Mouse (Mus musculus) spleen, postnatal 4 days (tissue): ENCODE results near the gene Tra2b.
"Not testable (repeated sequence)": the region's sequence is repeated elsewhere in the genome, so short reads cannot be mapped to it uniquely, and the experiment has no call there.

Experiments used
- DNase-seq, 2 experiments: peaks; one replicate each; pipeline ENCODE4 v3.0.0; 2022; ENCODE audit warnings: low spot score in 2 of 2

The Tra2b gene

GRCm38 (mm10) chr16:22242239-22242866 lies 23.5 kb downstream of the Tra2b start:
- DNase-seq, result no peak

- DNase-seq, result no peak
Measured at GRCm38 (mm10) chr16:22241376-22242238, 24.2 kb downstream of the Tra2b start.

- no peak for DNase-seq
Measured at GRCm38 (mm10) chr16:22240856-22241255, 24.9 kb downstream of the Tra2b start.

GRCm38 (mm10) chr16:22239978-22240377 lies 25.8 kb downstream of the Tra2b start:
- no peak for DNase-seq

- DNase-seq, result no peak
Measured at GRCm38 (mm10) chr16:22238928-22239620, 26.7 kb downstream of the Tra2b start.

- not testable (repeated sequence) for DNase-seq
Measured at GRCm38 (mm10) chr16:22238402-22238801, 27.4 kb downstream of the Tra2b start.

GRCm38 (mm10) chr16:22236814-22237213 lies 29.0 kb downstream of the Tra2b start:
- no peak for DNase-seq

GRCm38 (mm10) chr16:22234535-22234934 lies 31.3 kb downstream of the Tra2b start:
- no peak for DNase-seq

GRCm38 (mm10) chr16:22230276-22230675 lies 35.5 kb downstream of the Tra2b start:
- DNase-seq, result not testable (repeated sequence)

- no peak for DNase-seq
Measured at GRCm38 (mm10) chr16:22203501-22203900, 62.3 kb downstream of the Tra2b start.

- no peak for DNase-seq
Measured at GRCm38 (mm10) chr16:22201858-22202257, 63.9 kb downstream of the Tra2b start.

GRCm38 (mm10) chr16:22200476-22200875 lies 65.3 kb downstream of the Tra2b start:
- no peak for DNase-seq
